Mouse (Mus musculus) urinary bladder, postnatal 0 days (tissue): ENCODE data around the gene Pfpl. TPM values are rescaled to one million over a fixed set of nuclear protein-coding genes. Genes with fewer than 3 reads are reported as not detected.

Experiments used
- polyA plus RNA-seq: library from polyadenylated mRNA; unstranded; fragments of >200 nt; fragmentation: Nextera tagmentation; extraction: Ambion mirVana; gene quantifications from 2 replicates; pipeline ENCODE4 v1.2.1, GENCODE M21; 2015

Gene Pfpl
- polyA plus RNA-seq, result not detected in 2 replicates

GRCm38 (mm10) chr19:12427605-12428004 is at the start of gene Pfpl:
Pfpl (plus strand) TSS chr19:12427905.

GRCm38 (mm10) chr19:12386979-12387378 is 40.7 kb upstream of the Pfpl start, which contains the start of gene Olfr1440:
Olfr1440 (plus strand) TSS chr19:12387279.

GRCm38 (mm10) chr19:12417361-12417760 is 10.3 kb upstream of the Pfpl start, which contains the start of gene Olfr1441:
Olfr1441 (plus strand) TSS chr19:12417433.

GRCm38 (mm10) chr19:12460282-12461249 is 32.9 kb downstream of the Pfpl start, which contains the start of gene Mpeg1:
Mpeg1 (plus strand) TSS chr19:12460779.

Other genes starting within 250 kb of the Pfpl start
- not detected in 2 replicates for gene Olfr1431, start 227.3 kb upstream of the Pfpl start, polyA plus RNA-seq
- gene Olfr1432, start 195.3 kb upstream of the Pfpl start, polyA plus RNA-seq, result not detected in 2 replicates
- gene Olfr262, start 186.2 kb upstream of the Pfpl start, polyA plus RNA-seq, result not detected in 2 replicates
- not detected in 2 replicates for gene Olfr235, start 166.9 kb upstream of the Pfpl start, polyA plus RNA-seq
- not detected in 2 replicates for gene Olfr1434, start 148.1 kb upstream of the Pfpl start, polyA plus RNA-seq
- gene Olfr1436, start 128.8 kb upstream of the Pfpl start, polyA plus RNA-seq, result not detected in 2 replicates
- not detected in 2 replicates for gene Olfr1437, start 102.8 kb upstream of the Pfpl start, polyA plus RNA-seq
- gene Olfr1438-ps1, start 92.0 kb upstream of the Pfpl start, polyA plus RNA-seq, result not detected in 2 replicates
- gene Olfr1440, start 40.6 kb upstream of the Pfpl start, polyA plus RNA-seq, result not detected in 2 replicates
- gene Olfr1441, start 10.5 kb upstream of the Pfpl start, polyA plus RNA-seq, result not detected in 2 replicates
- 0.71 and 1.6 TPM in 2 replicates for gene Mpeg1, start 32.9 kb downstream of the Pfpl start, polyA plus RNA-seq
- 10.8 and 11.4 TPM in 2 replicates for gene Dtx4, start 73.5 kb downstream of the Pfpl start, polyA plus RNA-seq
- gene Fam111a, start 117.8 kb downstream of the Pfpl start, polyA plus RNA-seq, result 12.3 and 15.4 TPM in 2 replicates
- gene Gm4952, start 172.1 kb downstream of the Pfpl start, polyA plus RNA-seq, result 0.15 and 0.40 TPM in 2 replicates
- gene Glyat, start 205.4 kb downstream of the Pfpl start, polyA plus RNA-seq, result not detected in 2 replicates
- gene Olfr1442, start 242.5 kb downstream of the Pfpl start, polyA plus RNA-seq, result not detected in 2 replicates